Mouse (Mus musculus) kidney, embryonic 16.5 days (tissue): ENCODE results near the gene Col25a1. TPM values are rescaled to one million over a fixed set of nuclear protein-coding genes. Genes with fewer than 3 reads are reported as not detected.
A peak's percentile ranks its signal among the peaks of the same experiment; 100 is the strongest.

ENCODE experiments used
- ATAC-seq: fragments of 200-750 bp; cut with Nextera tagmentation; 2 replicates; pipeline ENCODE4 v1.8.0; 2017; ENCODE audit warnings: moderate TSS enrichment; ENCODE audit not compliant: low FRiP score, low TSS enrichment
- H3K27ac ChIP-seq: fragments of 300-500 bp; sonication (generic); 2 replicates; pipeline ENCODE4 v1.5.1; 2014; ENCODE audit warnings: low read length
- H3K27me3 ChIP-seq: fragments of 300-500 bp; sonication (generic); 2 replicates; pipeline ENCODE4 v1.6.1; 2014; ENCODE audit warnings: low read length, control low read depth, mixed read lengths; ENCODE audit not compliant: insufficient read depth
- H3K36me3 ChIP-seq: fragments of 300-500 bp; sonication (generic); 2 replicates; pipeline ENCODE4 v1.6.1; 2014; ENCODE audit warnings: low read length, control low read depth, mixed read lengths; ENCODE audit not compliant: insufficient read depth
- H3K4me1 ChIP-seq: fragments of 300-500 bp; sonication (generic); 2 replicates; pipeline ENCODE4 v1.6.1; 2014; ENCODE audit warnings: low read length, control low read depth, mixed read lengths; ENCODE audit not compliant: insufficient read depth
- H3K4me2 ChIP-seq: fragments of 300-500 bp; sonication (generic); replicated peaks from 2 replicates; pipeline ENCODE4 v1.6.1; 2014; ENCODE audit warnings: low read depth, low read length
- H3K4me3 ChIP-seq: fragments of 300-500 bp; sonication (generic); 2 replicates; pipeline ENCODE4 v1.5.1; 2014; ENCODE audit warnings: mild to moderate bottlenecking, low read length
- H3K9ac ChIP-seq: fragments of 300-500 bp; sonication (generic); replicated peaks from 2 replicates; pipeline ENCODE4 v1.6.1; 2014; ENCODE audit warnings: low read length
- H3K9me3 ChIP-seq: fragments of 300-500 bp; sonication (generic); 2 replicates; pipeline ENCODE4 v1.6.1; 2016; ENCODE audit warnings: low read length, control low read depth
- WGBS: fragments of 180-500 bp; shearing (Covaris S2); extraction: QIAGEN DNeasy Blood & Tissue Kit; methylation state at CpG from one replicate; pipeline ENCODE4 v1.1.7; 2014; 5-methylcytosine and 5-hydroxymethylcytosine counted together
- polyA plus RNA-seq: library from polyadenylated mRNA; unstranded; fragments of >200 nt; fragmentation: Nextera tagmentation; extraction: Ambion mirVana; gene quantifications from 2 replicates; pipeline ENCODE4 v1.2.1, GENCODE M21; 2015

Col25a1 gene
- polyA plus RNA-seq, 1 experiment from 2014 or later = 4.2 TPM

DNA sequence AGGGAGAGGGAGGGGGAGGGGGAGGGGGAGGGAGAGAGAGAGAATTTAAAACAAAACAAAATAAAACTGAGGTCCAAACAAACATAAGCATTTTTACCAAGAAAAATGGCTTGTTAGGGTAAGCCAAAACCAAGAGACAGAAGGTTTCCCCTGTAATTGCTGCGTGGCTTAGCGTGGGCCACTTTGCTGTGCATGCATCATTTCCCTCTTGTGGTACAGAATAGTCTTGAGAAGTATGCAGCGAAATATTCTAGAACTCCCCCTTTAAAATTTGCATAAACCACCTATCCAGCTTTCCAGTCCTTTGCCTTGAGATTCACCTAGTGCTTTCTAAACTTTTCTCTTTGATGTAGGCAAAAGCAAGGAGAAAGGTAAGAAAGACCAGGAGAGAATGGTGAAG lies 21.8 kb downstream of the Col25a1 start:
- H3K4me1 ChIP-seq = no peaks in the 10 kb centered on the region
- ATAC-seq = no peak
- 79% methylated on average over 3 of the region's 3 CpGs for WGBS

GRCm38 (mm10) chr3:130157551-130157950 lies 26.2 kb downstream of the Col25a1 start:
- ATAC-seq = no peak
- H3K27ac ChIP-seq = no peak overlapping the region

More for the DNA sequence above, 21.8 kb downstream of the Col25a1 start:
- Histone ChIP-seq H3K27ac (no peak overlapping the region), H3K9me3 (no peaks in the 10 kb centered on the region), H3K36me3 (no peaks in the 10 kb centered on the region), H3K9ac (no peak overlapping the region), H3K4me2 (no peak overlapping the region), H3K27me3 (no peaks in the 10 kb centered on the region), H3K4me3 (no peak overlapping the region)

GRCm38 (mm10) chr3:130159906-130160305 lies 28.6 kb downstream of the Col25a1 start:
- WGBS = 79% methylated on average over 4 of the region's 4 CpGs
- Histone ChIP-seq H3K9me3 (no peaks in the 10 kb centered on the region), H3K27me3 (no peaks in the 10 kb centered on the region), H3K27ac (no peak overlapping the region), H3K9ac (no peak overlapping the region), H3K36me3 (no peaks in the 10 kb centered on the region), H3K4me2 (no peak overlapping the region), H3K4me3 (no peak overlapping the region), H3K4me1 (no peaks in the 10 kb centered on the region)
- no peak for ATAC-seq

More at GRCm38 (mm10) chr3:130157551-130157950, 26.2 kb downstream of the Col25a1 start:
- Histone ChIP-seq H3K4me3 (no peak overlapping the region), H3K4me1 (no peaks in the 10 kb centered on the region), H3K9me3 (no peaks in the 10 kb centered on the region), H3K4me2 (no peak overlapping the region), H3K27me3 (no peaks in the 10 kb centered on the region), H3K36me3 (no peaks in the 10 kb centered on the region), H3K9ac (no peak overlapping the region)
- 78% methylated on average over 3 of the region's 3 CpGs for WGBS

GRCm38 (mm10) chr3:130160902-130161301 lies 29.6 kb downstream of the Col25a1 start:
- Histone ChIP-seq H3K9ac (no peak overlapping the region), H3K27me3 (no peaks in the 10 kb centered on the region), H3K9me3 (no peaks in the 10 kb centered on the region), H3K27ac (no peak overlapping the region), H3K4me2 (no peak overlapping the region), H3K4me1 (no peaks in the 10 kb centered on the region), H3K36me3 (no peaks in the 10 kb centered on the region), H3K4me3 (no peak overlapping the region)
- 24% methylated on average over 4 of the region's 4 CpGs for WGBS
- ATAC-seq = peak; percentile 35; the same call in 1 of the 2 replicates

DNA sequence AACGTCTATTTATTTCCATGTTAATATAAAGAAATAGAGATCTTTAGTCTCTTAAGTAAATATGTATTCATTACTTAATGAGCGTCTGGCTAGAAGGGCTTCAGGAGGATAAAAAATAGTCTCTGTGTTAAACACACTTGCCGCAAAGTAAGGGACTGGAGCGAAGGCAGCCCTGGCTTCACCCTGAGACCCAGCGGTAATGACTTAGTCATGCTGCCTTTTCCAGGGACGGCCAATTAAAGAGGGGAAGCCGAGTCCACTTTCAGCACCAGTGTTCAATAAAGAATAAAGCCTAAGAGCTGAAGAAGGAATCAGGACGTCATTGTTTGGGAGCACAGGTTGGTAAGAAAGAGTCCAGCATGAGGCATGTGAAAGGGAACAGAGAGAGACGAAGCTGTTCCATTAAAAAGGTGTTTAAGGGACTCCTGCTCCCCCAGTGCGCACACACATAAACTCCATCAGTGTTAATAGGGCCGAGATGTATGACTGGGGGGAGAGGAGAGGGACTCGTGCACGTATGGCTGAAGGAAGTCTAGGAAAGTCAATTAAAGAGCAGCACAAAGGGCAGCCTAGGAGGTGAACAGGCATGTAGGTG lies 30.1 kb downstream of the Col25a1 start:
- Histone ChIP-seq H3K4me1 (no peaks in the 10 kb centered on the region), H3K27me3 (no peaks in the 10 kb centered on the region), H3K4me2 (no peak overlapping the region), H3K9me3 (no peaks in the 10 kb centered on the region), H3K36me3 (no peaks in the 10 kb centered on the region), H3K4me3 (no peak overlapping the region), H3K27ac (no peak overlapping the region), H3K9ac (no peak overlapping the region)
- ATAC-seq = no peak
- WGBS = 49% methylated on average over 13 of the region's 13 CpGs

DNA sequence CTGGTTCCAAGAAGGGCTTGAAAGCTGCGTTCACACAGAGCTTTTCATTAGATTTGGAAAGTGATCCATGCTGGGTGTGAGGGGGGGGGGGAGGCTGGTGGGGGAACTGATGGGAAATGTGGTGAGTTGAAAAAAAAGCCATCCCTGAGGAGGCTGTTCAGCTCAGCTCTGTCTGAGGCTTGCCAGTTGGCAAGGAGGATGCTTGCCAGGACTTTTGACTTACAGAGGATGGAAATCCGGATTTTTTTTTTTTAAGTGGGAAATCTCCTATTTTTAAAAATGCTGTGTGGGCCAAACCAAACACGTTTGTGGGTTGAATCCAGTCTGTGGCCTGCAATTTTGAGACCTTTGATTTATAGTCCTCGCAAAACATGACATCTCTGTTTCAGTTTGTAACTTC lies 35.6 kb downstream of the Col25a1 start:
- Histone ChIP-seq H3K9ac (no peak overlapping the region), H3K4me3 (no peak overlapping the region), H3K4me1 (no peaks in the 10 kb centered on the region), H3K27ac (no peak overlapping the region), H3K4me2 (no peak overlapping the region), H3K36me3 (no peaks in the 10 kb centered on the region), H3K27me3 (no peaks in the 10 kb centered on the region), H3K9me3 (peaks cover 7% of the 10 kb centered on the region; the same call in 1 of the 2 replicates)
- WGBS = 50% methylated on average over 4 of the region's 4 CpGs
- no peak for ATAC-seq

DNA sequence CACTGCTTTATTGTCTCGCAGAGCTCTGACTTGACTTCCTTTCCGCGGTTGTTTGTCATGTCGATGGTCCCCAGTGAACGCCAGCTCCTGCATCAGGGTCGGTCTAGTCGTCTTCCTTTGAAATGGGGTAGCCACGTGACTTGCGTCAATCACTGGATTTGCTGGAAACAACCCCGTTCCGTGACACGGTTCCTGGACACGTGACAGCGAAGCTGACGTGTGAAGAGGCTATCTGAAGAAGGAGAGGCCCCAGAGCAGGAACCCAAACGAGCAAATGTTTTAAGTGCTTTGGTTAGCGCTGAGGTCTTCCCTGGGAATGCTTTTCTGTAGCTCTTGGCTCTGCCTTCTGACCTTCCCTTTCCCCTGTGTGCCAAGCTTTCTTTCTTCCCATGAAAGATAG lies 41.5 kb downstream of the Col25a1 start:
- Histone ChIP-seq H3K27ac (no peak overlapping the region), H3K9me3 (peaks cover 7% of the 10 kb centered on the region; the same call in 1 of the 2 replicates), H3K4me1 (no peaks in the 10 kb centered on the region), H3K27me3 (no peaks in the 10 kb centered on the region), H3K36me3 (no peaks in the 10 kb centered on the region), H3K4me2 (peak overlapping the region; percentile 42), H3K4me3 (peak overlapping the region; percentile 4; the same call in 1 of the 2 replicates), H3K9ac (no peak overlapping the region)
- WGBS = 49% methylated on average over 17 of the region's 17 CpGs
- no peak for ATAC-seq

DNA sequence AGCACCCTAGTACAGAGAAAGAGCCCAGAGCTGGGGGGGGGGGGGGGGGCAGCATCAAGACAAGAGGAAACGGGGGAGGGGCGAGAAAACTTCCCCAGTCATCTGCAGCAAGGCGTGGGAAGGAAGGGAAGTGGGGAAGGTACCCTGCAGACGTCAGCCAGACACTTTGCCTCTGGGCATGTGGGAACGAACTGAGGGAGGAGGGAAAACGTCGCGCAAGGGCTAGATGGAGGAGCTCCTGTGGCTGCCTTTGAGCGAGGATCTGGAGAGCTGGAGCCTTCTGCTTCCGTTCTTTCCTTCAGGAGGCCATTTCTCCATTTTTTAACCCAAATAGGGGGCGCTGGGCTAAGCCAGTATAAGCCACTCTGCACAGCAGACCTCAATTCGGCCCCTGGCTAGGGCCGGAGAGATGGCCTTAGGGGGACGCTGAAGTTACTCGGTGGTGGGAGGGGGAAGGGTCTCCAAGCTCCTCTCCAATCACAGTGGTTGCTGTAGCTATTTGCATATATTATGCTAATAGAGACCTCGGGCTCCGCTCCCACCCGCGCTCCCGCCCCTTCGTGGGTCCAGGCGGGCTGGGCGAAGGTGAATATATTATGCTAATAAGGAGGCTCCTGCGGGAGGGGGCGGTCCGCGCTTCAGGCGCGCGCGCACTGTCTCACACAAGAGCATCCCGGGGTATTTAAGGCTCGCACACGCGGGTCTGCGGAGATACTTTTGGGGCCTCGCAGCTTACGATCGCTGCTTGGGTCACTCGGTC lies 49.1 kb downstream of the Col25a1 start:
- Histone ChIP-seq H3K9me3 (no peaks in the 10 kb centered on the region), H3K4me1 (peaks cover 8% of the 10 kb centered on the region; the same call in 1 of the 2 replicates), H3K36me3 (no peaks in the 10 kb centered on the region), H3K27me3 (peaks cover 5% of the 10 kb centered on the region), H3K27ac (peak overlapping the region; percentile 86; the same call in 1 of the 2 replicates), H3K9ac (peak overlapping the region; percentile 71), H3K4me3 (peak overlapping the region; percentile 54), H3K4me2 (peak overlapping the region; percentile 97)
- under 1% methylated on average over 37 of the region's 40 CpGs for WGBS
- peak; percentile 98 for ATAC-seq

GRCm38 (mm10) chr3:130180964-130181590 lies 49.8 kb downstream of the Col25a1 start:
- Histone ChIP-seq H3K4me3 (peak overlapping the region; percentile 54), H3K27ac (no peak overlapping the region), H3K4me2 (peak overlapping the region; percentile 97), H3K9ac (peak overlapping the region; percentile 64), H3K9me3 (no peaks in the 10 kb centered on the region), H3K36me3 (no peaks in the 10 kb centered on the region), H3K27me3 (peaks cover 5% of the 10 kb centered on the region), H3K4me1 (peaks cover 8% of the 10 kb centered on the region; the same call in 1 of the 2 replicates)
- peak; percentile 49 for ATAC-seq
- under 1% methylated on average over 40 of the region's 40 CpGs for WGBS
